Mouse (Mus musculus): ENCODE results near the gene Hdac7. TPM values are rescaled to one million over a fixed set of nuclear protein-coding genes. Genes with fewer than 3 reads are reported as not detected.

Hdac7 gene
- total and polyA plus RNA-seq, 3 experiments, result 19.8 to 55.2 (median 21.7) TPM

- H3K9ac ChIP-seq (ENCODE audit: insufficient read depth, low read depth), result no peak overlapping the region
- no peaks in the 10 kb centered on the region for H3K27me3 ChIP-seq (replicated peaks)
- H3K9me3 ChIP-seq (replicated peaks; ENCODE audit: low read length), result no peaks in the 10 kb centered on the region
- no peak overlapping the region for H3K4me3 ChIP-seq (replicated peaks in 1 of 3; ENCODE audit: low read depth in 2 of 3, low read length in 2 of 3, poor library complexity in 1 of 3)
- no peak overlapping the region for H3K27ac ChIP-seq (ENCODE audit: insufficient read depth, low read depth)
- DNase-seq (ENCODE audit: extremely low read depth), result no peak
- in situ Hi-C loops (cut with MboI; ENCODE audit: low pct_ligation_motif_present, low pct_unique_long_range_greater_than_20kb, low sequenced_read_pairs), result no loop called here
- peaks cover 8% of the 10 kb centered on the region; the same call in 1 of the 2 replicates for H3K79me2 ChIP-seq (replicated peaks; ENCODE audit: control insufficient read depth, extremely low read depth, insufficient read depth, poor library complexity, severe bottlenecking)
- TF ChIP-seq BHLHE40 (IDR thresholded peaks at IDR 0.05; ENCODE audit: low read depth, low read length) (no peak), MEF2A (IDR thresholded peaks at IDR 0.05; ENCODE audit: borderline replicate concordance, low read depth, low read length) (no peak), NELFE (IDR thresholded peaks at IDR 0.05; ENCODE audit: low read depth, low read length) (no peak), E2F4 (IDR thresholded peaks at IDR 0.05; ENCODE audit: insufficient replicate concordance, low read depth, low read length) (no peak), UBTF (IDR thresholded peaks at IDR 0.05; ENCODE audit: low read depth, low read length) (no peak), SMC3 (IDR thresholded peaks at IDR 0.05; ENCODE audit: low read depth, low read length) (no peak), KAT2A (IDR thresholded peaks at IDR 0.05; ENCODE audit: insufficient replicate concordance, low read length) (no peak), MAZ (IDR thresholded peaks at IDR 0.05; ENCODE audit: low read depth, low read length) (no peak), POLR2A (IDR thresholded peaks at IDR 0.05; ENCODE audit: low read depth, low read length) (no peak), NRF1 (IDR thresholded peaks at IDR 0.05; ENCODE audit: low read depth, low read length) (no peak), CTCF (conservative IDR thresholded peaks at IDR 0.05 in 1 of 2, IDR thresholded peaks at IDR 0.05 in 1 of 2; ENCODE audit: low read depth in 2 of 2, low read length in 2 of 2) (no peak), USF1 (IDR thresholded peaks at IDR 0.05; ENCODE audit: low read depth, low read length) (no peak), CHD2 (IDR thresholded peaks at IDR 0.05; ENCODE audit: low read length) (no peak), CHD1 (IDR thresholded peaks at IDR 0.05; ENCODE audit: low read depth, low read length) (no peak), MXI1 (IDR thresholded peaks at IDR 0.05; ENCODE audit: low read depth, low read length) (no peak), MAX (IDR thresholded peaks at IDR 0.05; ENCODE audit: low read length) (no peak), RAD21 (IDR thresholded peaks at IDR 0.05; ENCODE audit: low read depth, low read length) (no peak), MAFK (IDR thresholded peaks at IDR 0.05; ENCODE audit: insufficient replicate concordance, low read length) (no peak), HCFC1 (IDR thresholded peaks at IDR 0.05; ENCODE audit: low read depth, low read length) (no peak), IRF4 (IDR thresholded peaks at IDR 0.05; ENCODE audit: low read depth, low read length) (no peak)
- dilution Hi-C loops (cut with MboI; ENCODE audit: extremely low pct_ligation_motif_present, extremely low pct_unique_long_range_greater_than_20kb, low sequenced_read_pairs), result no loop called here
- peaks cover 24 to 68% of the 10 kb centered on the region in 2 experiments for H3K4me1 ChIP-seq (ENCODE audit: control insufficient read depth in 1 of 2, insufficient read depth in 2 of 2)
- peaks cover 39 to 90% of the 10 kb centered on the region in 2 experiments for H3K36me3 ChIP-seq (replicated peaks in 1 of 2; ENCODE audit: control insufficient read depth in 1 of 2, insufficient read depth in 1 of 2, low read length in 1 of 2)
- no peak overlapping the region for H3K4me2 ChIP-seq (ENCODE audit: insufficient read depth, low read depth, poor library complexity, severe bottlenecking)
These were observed 30.7 kb downstream of the Hdac7 start for GRCm38 (mm10) chr15:97813452-97814204.

- no peak for DNase-seq (ENCODE audit: extremely low read depth)
- dilution Hi-C loops (cut with MboI; ENCODE audit: extremely low pct_ligation_motif_present, extremely low pct_unique_long_range_greater_than_20kb, low sequenced_read_pairs), result no loop called here
- H3K27ac ChIP-seq (ENCODE audit: insufficient read depth, low read depth), result no peak overlapping the region
- no peak overlapping the region for H3K9ac ChIP-seq (ENCODE audit: insufficient read depth, low read depth)
- H3K4me3 ChIP-seq (replicated peaks in 1 of 3; ENCODE audit: low read depth in 2 of 3, low read length in 2 of 3, poor library complexity in 1 of 3), result no peak overlapping the region
- TF ChIP-seq MAX (IDR thresholded peaks at IDR 0.05; ENCODE audit: low read length) (no peak), RAD21 (IDR thresholded peaks at IDR 0.05; ENCODE audit: low read depth, low read length) (no peak), MXI1 (IDR thresholded peaks at IDR 0.05; ENCODE audit: low read depth, low read length) (no peak), UBTF (IDR thresholded peaks at IDR 0.05; ENCODE audit: low read depth, low read length) (no peak), SMC3 (IDR thresholded peaks at IDR 0.05; ENCODE audit: low read depth, low read length) (no peak), IRF4 (IDR thresholded peaks at IDR 0.05; ENCODE audit: low read depth, low read length) (no peak), USF2 (conservative IDR thresholded peaks at IDR 0.05; ENCODE audit: low read depth, low read length) (no peak), RCOR1 (conservative IDR thresholded peaks at IDR 0.05; ENCODE audit: low read depth, low read length) (no peak), TCF12 (IDR thresholded peaks at IDR 0.05; ENCODE audit: low read depth, low read length) (no peak), SIN3A (IDR thresholded peaks at IDR 0.05; ENCODE audit: low read length) (no peak), KAT2A (IDR thresholded peaks at IDR 0.05; ENCODE audit: insufficient replicate concordance, low read length) (no peak), EP300 (IDR thresholded peaks at IDR 0.05; ENCODE audit: low read length) (no peak), ZKSCAN1 (IDR thresholded peaks at IDR 0.05; ENCODE audit: borderline replicate concordance, low read depth, low read length) (no peak), MEF2A (IDR thresholded peaks at IDR 0.05; ENCODE audit: borderline replicate concordance, low read depth, low read length) (no peak), JUN (IDR thresholded peaks at IDR 0.05; ENCODE audit: insufficient read depth, low read depth, low read length) (no peak), GABPA (IDR thresholded peaks at IDR 0.05; ENCODE audit: insufficient replicate concordance, low read depth, low read length) (no peak), TBP (conservative IDR thresholded peaks at IDR 0.05; ENCODE audit: low read depth, low read length) (no peak), NRF1 (IDR thresholded peaks at IDR 0.05; ENCODE audit: low read depth, low read length) (no peak), MAFK (IDR thresholded peaks at IDR 0.05; ENCODE audit: insufficient replicate concordance, low read length) (no peak)
- H3K4me1 ChIP-seq (ENCODE audit: control insufficient read depth in 1 of 2, insufficient read depth in 2 of 2), result peaks cover 21 to 60% of the 10 kb centered on the region in 2 experiments
- no peaks in the 10 kb centered on the region for H3K27me3 ChIP-seq (replicated peaks)
- H3K4me2 ChIP-seq (ENCODE audit: insufficient read depth, low read depth, poor library complexity, severe bottlenecking), result no peak overlapping the region
- in situ Hi-C loops (cut with MboI; ENCODE audit: low pct_ligation_motif_present, low pct_unique_long_range_greater_than_20kb, low sequenced_read_pairs), result no loop called here
- no peaks in the 10 kb centered on the region for H3K9me3 ChIP-seq (replicated peaks; ENCODE audit: low read length)
- peaks cover 46 to 92% of the 10 kb centered on the region in 2 experiments for H3K36me3 ChIP-seq (replicated peaks in 1 of 2; ENCODE audit: control insufficient read depth in 1 of 2, insufficient read depth in 1 of 2, low read length in 1 of 2)
- peaks cover 5% of the 10 kb centered on the region; the same call in 1 of the 2 replicates for H3K79me2 ChIP-seq (replicated peaks; ENCODE audit: control insufficient read depth, extremely low read depth, insufficient read depth, poor library complexity, severe bottlenecking)
These were observed 31.4 kb downstream of the Hdac7 start for GRCm38 (mm10) chr15:97812875-97813274.

All from CH12.LX (cell line).